Mouse (Mus musculus): ENCODE data around the gene Gpr176.

GRCm38 (mm10) chr2:118263151-118263913 lies 109.9 kb downstream of the Gpr176 start:
- TF ChIP-seq CTCF (IDR thresholded peaks at IDR 0.05; ENCODE audit: low read depth, low read length): no peak
- no peak for TF ChIP-seq GATA1 (IDR thresholded peaks at IDR 0.05; ENCODE audit: borderline replicate concordance, low read length)
